Mouse (Mus musculus) adrenal gland, postnatal 36 days (tissue): Measurements from ENCODE around the gene Adra1d. TPM values are rescaled to one million over a fixed set of nuclear protein-coding genes. Genes with fewer than 3 reads are reported as not detected.

Source experiments
- DNase-seq, 2 experiments: peaks; one replicate each; pipeline ENCODE4 v3.0.0; 2021; ENCODE audit warnings: mixed read lengths in 1 of 2
- total RNA-seq, 2 experiments: library from RNA; stranded (reverse); gene quantifications; 2 replicates each; pipeline ENCODE4 v1.2.3; 2021

Adra1d gene
- total RNA-seq, 2 experiments from 2014 or later: 20.7 to 26.7 TPM

DNA sequence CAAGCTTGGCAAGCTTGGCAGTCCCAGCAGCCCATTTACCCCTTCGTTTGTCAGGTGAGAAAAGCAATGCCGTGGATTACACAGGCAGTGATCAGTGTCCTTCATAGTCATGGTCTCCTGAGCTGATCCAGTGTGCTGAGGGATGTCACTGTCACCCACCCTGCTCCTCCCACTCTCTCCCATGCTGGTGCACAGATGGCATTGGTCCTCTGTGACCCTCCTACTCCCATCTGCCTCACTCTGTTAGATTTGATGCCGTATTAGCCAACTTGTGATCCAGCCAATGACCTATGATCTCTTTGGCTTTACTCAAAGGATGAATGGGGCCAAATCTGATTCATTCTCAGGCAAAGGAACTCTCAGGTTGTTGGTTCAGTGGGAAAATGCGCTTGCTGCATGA lies 20.4 kb downstream of the Adra1d start:
- DNase-seq: no peak

DNA sequence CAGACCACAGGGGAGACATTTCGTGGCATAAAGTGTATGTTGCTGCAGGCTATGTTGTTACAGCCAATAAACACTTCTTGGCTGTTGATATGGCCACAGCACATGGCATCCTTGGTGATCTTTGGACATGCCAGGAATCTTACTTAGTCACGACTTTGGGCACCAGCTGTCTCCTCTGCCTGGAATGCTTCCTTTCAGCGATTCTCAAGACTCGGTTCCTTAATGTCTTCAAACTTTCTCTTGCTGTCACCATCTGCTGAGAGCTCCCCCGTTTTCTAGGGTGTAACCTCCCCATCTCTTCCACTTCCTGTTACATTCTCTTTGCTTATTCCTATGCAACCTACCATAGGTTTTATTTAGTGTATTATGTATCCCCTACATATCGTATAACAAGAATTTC lies 22.3 kb downstream of the Adra1d start:
- no peak for DNase-seq

DNA sequence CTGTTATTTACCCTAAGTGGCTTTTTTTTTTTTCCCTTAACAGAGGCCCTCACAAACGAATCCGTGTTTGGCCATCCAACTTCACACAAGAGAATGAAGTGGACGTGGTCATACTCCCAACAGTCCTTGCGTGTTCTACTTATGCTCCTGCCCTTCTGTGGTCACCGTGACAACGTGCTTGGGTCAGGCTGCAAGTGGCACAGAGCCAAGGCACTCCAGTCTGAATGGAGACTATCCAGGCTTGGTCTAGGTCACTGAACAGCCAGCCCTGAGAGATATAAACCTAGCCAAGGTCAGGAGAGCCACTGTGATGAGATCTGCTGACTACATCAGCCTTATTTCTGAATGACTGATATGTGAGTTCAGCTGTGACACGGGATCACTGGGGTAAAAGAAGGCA lies 23.7 kb downstream of the Adra1d start:
- peak; percentile 91 to 92 for DNase-seq

DNA sequence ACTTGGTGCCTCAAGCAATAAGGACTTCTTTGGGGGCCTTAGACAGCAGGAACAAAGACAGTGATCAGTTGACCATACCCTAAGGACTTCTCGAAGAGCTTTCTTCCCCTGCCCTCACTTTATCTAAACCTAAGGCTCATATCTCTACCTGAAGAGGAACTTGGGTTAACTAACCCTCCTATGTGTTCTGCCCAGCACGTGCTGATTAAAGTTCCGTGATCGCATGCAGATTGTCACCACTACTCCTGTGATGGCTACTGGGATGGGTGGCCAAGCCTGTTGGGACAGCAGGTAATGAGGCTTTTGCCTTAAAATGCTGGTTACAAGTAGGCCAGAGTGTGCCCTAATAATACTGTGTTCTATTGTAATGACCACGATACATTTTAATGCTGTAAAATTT lies 26.9 kb downstream of the Adra1d start:
- no peak for DNase-seq

DNA sequence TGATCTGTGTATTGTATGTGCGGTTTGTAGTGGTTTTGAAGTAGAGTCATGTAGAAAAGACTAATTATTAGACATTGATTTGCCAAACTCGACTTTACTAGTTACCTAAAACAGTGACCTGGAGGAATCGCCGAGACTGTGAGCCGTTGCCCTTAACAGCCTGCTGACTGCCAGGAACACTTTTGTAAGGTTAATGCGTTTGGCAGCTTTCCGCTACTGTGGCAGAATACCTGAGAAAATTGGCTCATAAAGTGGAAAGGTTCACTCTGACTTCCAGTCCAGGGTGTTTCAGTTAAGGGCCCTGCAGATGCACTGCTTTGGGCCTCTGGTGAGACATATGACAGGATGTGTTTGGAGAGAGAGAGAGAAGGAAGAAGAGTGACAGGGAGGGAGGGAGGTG lies 30.8 kb downstream of the Adra1d start:
- no peak for DNase-seq

DNA sequence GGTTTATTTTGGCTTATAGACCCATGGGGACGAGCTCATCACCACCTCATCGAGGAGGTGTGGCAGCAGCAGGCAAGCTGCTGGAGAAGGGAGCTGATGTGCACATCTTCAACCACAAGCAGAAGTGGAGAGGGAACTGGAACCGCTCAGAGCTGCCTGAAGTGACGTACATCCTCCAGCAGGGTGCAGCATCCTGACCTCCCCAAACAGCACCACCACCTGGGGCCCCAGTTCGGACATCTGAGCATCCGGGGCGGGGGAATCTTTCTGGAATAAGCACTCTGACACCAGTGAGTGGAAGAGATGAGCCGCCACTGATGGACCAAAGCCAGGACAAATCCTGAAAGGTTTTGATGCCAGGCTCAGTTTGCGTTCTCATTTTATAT lies 31.5 kb downstream of the Adra1d start:
- DNase-seq: peak; percentile 57 to 67

DNA sequence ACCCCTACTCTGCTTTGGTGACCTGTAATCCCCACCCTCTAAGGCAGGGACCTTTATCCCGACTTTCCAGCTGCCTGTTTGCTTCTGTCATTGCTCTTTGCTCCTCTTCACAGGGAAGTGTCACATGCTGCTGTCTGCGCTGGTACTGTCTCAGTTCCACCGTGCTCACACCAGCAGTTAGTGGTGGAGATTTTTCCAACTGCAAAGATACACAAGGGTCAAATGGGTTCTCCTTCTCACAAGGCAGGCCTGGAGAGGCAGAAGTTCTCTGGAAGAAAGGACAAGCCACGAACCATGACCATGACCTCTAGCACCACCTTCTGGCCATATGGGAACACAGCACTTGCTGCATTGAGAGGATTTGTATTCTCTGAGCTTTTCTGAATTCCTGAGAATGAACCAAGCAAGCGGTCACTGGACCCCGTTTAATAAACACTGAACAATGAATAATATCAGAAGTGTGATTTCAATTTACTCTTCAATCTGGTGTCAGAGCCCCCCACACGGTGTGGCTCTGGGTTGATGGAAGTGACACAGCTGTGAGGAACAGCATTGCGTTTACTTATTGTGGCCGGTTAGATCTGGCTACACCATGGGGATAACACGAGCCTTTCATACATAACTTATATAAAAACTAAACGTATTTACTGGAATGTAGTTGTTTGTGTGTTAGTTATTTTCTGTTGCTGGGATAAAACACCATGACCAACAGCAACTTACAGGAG lies 32.0 kb downstream of the Adra1d start:
- DNase-seq: peak; percentile 67 to 72

DNA sequence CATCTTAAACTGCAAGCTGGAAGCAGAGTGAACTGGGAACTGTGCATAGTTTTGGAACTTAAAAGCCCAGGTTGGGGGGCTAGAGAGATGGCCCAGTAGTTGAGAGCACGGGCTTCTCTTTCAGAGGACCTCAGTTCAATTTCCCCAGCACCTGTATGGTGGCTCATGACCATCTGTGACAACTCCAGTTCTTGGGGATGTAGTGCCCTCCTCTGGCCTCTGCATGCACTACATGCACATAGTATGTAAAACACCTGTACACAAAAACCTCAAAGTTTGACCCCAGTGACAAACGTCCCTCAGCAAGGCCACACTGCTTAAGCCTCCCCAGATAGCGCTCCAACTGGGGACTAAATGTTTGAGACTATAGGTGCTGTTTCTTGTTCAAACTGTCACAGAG lies 35.0 kb downstream of the Adra1d start:
- DNase-seq: peak in 1 of 2 experiments; percentile 51

DNA sequence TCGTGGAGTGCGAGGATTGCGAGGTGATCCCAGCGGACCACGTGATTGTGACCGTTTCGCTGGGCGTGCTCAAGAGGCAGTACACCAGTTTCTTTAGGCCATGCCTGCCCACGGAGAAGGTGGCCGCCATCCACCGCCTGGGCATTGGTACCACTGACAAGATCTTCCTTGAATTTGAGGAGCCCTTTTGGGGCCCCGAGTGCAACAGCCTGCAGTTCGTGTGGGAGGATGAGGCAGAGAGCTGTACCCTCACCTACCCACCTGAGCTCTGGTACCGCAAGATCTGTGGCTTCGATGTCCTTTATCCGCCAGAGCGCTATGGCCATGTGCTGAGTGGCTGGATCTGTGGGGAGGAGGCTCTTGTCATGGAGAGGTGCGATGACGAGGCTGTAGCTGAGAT lies 41.3 kb downstream of the Adra1d start:
- DNase-seq: no peak

DNA sequence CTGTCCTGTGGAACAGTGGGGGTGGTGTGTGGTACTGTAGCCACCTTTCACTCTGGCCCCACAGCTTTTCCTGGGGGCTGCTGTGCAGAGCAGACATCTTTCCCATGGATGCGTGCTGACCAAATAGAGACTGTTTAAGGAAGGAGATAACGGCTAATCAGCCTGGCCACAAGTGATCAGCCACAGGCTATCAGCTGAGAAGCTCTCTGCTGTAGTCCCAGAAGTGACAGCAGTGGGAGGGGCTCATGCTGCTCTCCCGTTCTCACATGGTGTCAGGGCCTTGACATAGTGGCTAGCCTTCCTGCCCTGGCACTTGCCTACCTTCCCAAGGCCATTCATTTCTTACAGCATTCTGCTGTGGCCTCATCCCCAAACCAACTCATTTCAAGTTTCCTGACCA lies 43.3 kb downstream of the Adra1d start:
- no peak for DNase-seq

DNA sequence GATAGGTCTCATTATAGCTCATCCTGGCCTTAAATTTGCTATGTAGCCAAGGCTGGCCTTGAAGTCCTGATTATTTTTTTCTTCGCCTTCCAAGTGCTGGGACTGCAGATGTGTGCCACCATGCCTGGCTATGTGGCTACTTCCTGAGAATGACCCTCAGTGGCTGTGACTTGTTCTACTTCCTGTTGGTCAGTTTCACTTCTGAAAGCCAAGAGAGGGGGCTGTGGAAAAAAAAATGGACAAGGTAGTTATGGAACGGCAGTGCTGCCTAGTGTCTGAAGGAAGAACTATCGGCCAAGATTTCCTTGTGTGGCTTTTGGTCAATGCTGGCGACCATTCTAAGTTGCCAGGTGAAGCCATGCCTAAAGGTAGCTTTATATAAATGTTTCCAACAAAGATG lies 44.5 kb downstream of the Adra1d start:
- no peak for DNase-seq

DNA sequence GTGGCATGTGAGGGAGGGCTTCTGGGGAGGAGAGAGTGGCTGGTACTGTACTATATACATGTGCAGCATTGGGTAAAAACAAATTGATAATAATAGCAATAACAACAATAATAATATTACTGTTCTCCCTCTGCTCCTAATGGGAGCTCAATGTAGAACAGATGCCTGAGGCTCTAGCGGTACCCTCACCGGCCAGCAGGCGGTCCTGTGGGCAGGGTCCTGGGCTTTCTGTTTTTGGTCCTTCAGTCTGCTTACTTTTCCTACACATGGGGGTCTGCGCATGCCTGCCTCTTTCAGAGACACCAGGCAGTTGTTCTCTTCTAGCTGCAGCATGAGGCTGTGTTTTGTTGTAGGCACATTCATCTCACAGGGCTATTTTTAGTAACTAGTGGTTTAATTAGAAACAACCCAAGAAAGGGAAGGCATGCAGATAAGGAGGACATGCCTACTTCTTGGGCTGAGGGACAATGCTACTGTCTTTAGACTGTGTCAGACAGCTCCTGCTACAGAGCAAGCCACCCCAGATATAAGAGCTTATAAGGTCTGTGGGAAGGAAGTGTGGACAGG lies 47.9 kb downstream of the Adra1d start:
- no peak for DNase-seq

DNA sequence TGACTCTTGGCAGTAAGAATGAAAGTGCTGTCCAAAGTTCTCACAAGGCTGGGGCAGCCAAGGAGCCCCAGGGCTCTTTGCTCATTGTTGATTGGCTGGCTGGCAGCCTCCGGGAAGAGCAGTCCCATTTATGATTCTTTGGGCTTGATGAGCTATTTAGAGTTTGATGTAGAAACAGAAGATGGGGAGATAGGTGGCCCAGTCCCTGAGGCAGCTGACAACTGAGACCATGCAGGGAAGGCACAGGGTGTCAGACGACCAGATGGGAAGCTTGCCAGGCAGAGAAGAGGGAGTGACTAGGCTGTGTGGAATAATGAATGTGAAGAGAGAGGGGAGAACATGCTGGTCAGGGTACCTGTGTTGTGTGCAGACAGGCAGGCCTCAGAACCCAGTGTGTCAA lies 48.6 kb downstream of the Adra1d start:
- DNase-seq: no peak

DNA sequence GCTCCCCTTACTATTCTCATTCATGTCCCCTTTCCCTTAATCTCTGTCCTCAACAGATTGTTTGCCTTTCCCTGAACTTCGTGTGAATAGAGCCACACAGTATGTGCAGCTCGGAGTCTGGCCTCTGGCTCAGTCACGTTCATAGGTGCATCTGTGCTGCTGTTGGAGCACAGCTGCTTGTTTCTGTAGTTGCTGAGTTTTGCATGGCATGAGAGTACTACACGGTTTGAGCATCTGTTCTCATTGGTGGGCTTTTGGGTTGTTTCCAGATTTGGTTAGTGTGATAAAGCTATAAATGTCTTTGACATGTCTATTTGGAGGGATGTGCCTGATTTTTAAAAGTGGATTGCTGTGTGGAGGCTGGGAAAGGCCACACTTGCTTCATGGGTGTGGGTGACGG lies 51.6 kb downstream of the Adra1d start:
- no peak for DNase-seq

DNA sequence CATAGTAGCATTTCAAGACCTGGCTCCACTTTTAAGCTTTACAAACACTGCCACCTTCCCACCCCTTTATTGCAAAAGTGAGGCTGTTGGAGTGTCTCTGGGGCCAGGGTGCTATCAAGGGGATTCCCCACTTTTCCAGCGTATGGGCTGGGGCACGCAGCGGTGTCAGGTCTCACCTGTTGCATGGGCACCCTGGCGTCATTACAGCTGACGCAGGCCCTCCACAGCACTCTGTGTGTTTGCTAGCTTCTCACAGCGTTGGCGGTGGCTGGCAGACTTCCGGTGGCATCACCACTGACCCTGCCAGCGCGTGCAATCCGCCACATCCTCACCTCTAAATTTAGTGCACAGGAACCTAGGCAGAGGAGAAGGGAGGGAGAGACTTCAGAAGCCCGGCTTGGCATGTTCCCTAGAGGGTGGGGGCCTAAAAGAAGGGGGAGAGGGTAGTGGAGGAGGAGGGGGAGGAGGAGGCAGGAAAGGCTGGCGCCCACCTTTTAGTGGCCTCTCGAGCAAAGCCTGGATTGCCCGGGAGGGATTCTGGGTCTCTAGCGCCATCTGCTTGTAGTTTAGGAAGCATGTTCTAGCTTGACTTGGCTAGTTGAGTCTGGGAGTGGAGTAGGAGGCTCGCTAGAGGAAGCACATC lies 52.3 kb downstream of the Adra1d start:
- DNase-seq: peak; percentile 64 to 72

DNA sequence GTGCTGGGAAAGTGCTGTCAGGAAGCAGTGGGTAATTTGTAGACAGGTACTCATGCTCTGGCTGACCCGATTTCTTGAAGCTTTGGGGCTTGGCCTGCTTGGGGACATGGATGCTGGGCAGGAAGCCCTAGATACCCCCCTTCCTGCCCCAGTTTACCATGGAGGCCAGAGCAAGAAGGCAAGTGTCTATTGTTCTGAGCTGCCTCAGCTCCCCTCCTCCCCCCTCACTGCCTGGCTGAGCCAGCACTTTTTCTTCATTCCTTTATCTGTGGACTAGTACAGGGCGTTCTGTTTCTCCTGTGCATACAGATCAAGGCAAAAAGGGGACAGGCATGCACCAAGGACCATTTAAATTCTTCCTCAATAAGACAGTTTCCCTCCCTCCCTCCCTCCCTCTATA lies 53.6 kb downstream of the Adra1d start:
- DNase-seq: peak in 1 of 2 experiments; percentile 25

DNA sequence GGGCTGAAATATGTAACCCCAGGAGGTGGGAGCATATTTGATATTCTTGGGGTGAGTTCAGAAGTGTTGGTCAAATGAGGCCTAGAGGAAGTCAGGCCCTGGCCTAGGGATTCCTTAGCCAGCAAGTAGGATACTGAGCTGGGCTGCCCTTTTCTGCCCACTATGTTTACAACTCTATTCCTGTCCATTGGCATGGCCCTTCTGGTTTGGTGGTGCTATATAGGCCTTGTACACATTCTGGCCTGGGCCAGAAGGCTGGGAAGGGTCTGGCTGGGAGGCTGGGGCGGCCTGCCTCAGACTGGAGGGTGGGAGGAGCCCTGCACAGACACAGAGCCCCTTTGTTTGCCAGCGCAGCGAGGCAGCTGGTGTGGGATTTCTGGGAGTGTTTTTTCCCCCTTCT lies 55.7 kb downstream of the Adra1d start:
- DNase-seq: no peak

DNA sequence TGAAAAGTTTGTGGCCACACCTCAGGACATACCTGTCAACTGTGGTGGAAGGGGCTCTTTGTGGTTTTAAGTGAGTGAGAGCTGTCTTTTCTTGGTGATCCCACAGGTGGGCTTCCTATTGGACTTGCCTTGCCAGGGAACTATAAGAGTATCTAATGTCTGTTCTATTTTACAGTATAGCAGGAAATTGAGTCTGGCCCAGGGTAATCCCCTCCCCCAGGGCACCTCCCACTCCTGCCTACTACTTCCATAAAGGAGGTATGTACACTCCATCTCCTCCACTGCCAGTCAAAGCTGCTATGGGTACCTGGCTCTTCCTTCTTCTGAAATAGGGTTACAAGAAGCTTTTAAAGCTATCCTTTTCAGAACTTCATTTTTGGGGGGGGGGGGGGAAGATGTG lies 56.7 kb downstream of the Adra1d start:
- DNase-seq: no peak

DNA sequence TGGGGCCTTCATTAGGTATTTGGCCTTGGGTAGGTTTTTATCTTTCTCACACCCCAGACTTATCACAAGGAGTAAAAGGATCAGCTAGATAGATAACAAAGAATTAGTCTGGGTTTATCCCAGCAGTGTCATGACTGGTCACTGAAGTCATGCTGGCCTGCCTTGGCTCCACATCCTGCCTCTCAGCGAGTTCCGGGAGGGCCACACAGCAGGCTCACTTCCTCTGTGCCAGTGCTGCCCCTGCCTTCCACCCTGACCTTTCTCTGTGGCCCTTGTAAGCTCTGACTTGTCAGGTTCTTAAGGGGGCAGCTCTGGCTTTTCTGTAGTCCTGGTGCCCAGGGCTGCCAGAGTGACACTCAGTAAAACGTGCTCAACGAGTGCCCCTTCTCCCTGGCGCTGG lies 59.5 kb downstream of the Adra1d start:
- DNase-seq: peak; percentile 20 to 26

DNA sequence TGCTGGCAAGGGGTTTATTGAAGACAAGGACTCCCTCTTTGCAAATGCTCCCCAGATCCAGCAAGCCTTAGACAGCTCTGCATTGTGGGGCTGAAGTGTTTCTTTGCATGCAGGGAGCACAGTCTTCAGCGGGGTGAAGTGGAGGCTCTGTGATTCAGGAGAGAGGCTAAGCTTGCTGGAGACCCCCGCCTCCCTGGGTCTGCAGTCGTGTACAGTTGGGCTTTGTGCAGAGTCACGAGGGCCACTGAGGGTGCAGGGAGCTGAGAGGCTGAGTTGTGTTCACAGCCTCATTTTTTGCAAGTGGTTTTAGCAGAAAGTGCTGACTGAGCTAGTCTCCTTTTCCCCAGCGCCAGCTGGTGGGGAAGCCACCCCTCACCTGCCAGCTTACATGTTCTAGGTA lies 60.2 kb downstream of the Adra1d start:
- no peak for DNase-seq

DNA sequence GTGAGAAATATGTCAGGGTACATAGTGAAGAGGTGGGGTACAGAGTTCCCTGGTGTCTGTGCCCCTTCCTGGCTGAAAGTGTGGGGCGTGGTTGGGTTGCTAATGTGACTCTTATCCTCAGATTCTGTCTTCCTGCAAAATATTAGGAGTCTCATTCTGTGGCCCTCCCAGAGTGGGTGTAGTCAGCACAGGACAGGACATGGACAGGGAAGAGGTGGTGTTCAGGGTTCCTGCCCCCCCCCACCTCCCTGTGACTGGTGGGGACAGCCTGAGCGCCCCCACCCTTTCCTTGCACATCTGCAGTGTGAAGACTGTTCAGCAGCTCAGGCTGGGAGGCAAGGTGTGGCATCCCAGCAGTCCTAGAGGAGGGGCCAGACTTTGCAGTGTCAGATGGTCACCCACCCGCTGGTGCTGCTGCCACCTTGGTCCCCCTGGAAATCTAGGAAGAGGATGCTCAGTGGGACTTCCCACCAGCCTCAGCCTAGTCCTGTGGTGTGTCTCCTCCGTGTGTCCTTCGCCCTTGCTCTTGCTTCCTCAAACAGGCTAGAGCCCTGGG lies 62.7 kb downstream of the Adra1d start:
- no peak for DNase-seq

DNA sequence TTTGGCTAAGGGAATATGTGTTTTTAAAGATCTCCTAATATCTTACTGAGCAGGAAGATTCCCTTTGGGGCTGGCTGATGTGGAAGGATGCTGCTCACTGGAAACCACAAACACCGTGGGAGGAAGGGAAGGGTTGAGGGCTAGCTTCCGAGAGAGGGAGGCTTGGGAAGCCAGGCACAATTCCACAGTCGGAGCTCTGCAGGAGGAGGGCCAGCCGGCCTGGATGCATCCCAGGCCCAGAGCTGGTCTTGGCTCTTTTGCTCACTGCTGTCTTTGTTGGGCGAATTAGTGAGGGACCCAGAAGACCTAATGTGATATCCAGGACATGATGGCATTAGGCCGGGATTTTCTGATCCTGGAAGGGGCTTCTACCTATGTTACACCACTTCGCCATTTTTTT lies 63.9 kb downstream of the Adra1d start:
- no peak for DNase-seq

DNA sequence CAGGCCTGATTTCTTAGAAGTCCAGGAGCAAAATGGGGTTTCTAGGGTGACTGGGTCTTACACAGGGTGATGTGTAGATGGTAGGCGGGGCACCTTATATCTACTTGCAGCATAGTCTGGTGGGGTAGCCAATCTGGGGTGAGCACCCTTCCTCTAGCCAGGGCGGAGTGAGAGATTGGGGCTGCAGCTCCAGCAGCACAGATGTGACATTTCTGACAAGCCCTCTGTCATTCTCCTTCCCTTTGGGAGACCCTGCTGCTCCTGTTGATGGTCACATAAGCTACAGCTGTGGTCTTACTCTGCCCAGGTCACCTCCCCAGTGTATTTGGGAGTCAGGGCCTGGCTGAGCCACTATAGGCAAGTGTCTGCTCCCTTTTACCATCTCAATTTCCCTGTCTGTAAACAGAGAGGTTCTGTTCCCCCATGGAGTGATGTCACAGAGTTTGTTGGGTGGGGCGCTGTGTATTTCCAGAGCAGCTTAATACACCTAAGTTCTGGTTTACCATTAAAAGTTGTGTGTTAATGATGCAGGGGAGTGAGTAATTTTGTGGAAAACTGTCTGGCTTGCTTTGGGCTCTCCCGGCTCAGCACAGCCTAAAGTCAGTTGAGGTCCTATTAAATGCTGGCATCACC lies 64.7 kb downstream of the Adra1d start:
- no peak for DNase-seq
